Mouse (Mus musculus): Measurements from ENCODE around the gene Klhl40. TPM values are rescaled to one million over a fixed set of nuclear protein-coding genes. Genes with fewer than 3 reads are reported as not detected.

Klhl40 gene
- polyA plus RNA-seq, 1 experiment from 2014 or later = 0.08 TPM

DNA sequence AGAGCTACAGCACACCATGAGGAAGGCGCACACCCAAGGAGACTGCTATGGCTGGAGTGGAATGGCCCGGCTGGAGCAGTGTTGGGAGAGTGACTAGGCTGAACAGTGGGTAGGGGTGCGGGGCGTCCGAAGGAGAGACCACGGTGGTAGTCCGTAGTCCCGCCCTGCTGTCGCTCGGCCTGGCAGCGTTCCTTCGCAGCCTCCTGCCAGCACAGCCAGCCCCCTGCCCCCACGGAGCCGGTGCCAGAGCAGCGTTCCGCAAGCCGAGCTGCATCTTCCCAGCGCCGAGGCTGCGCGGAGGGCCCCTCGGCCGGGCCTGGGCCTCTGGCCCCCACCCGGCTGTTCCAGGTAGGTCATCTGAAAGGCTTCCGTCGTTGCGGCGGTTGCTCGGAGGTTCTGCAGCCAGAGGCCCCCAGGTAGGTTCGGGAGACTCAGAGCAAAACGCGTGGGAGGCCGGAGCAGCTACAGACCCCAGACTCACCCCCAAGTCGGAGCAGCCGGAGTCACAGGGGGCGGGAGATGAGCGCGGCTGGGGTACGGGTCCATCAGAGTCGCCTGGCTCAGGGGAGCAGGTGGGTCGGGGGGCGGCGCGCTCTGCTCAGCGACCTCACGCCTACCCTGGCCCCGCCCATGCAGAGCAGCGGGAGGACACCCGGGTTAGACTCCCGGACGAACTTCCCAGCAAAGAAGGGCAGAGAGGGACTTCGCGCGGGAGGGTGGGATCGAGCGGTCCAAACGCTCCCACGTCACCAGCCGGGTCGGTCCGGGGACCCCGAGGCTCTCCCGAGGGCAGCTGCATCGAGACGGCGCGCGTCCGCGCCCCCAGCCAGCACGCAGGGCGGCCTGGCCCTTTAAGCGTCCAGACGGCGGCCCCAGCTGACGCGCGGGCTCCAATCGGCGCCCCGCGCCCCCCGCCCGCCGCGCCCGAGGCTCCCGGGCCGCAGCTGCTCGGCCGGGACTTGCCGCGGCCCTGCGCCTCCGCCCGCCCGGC, 18.0 kb upstream of the Klhl40 start, which contains the start of gene Zfp651:
TSS of gene Zfp651 (plus strand) at position 240 of the 991 bp plus-strand sequence.
- 1% methylated on average over 80 of the region's 97 CpGs for WGBS
- no peaks in the 10 kb centered on the region for H3K27me3 ChIP-seq (ENCODE audit: control insufficient read depth, insufficient read depth, low read length)
- no peaks in the 10 kb centered on the region for H3K9me3 ChIP-seq (ENCODE audit: control insufficient read depth, low read length)
- peak within 1 kb of the TSS; percentile 86 for H3K4me3 ChIP-seq (ENCODE audit: low read length)
- peaks cover 26% of the 10 kb centered on the region; the same call in 1 of the 2 replicates for H3K4me1 ChIP-seq (ENCODE audit: control insufficient read depth, insufficient read depth, low read length)
- H3K27ac ChIP-seq (ENCODE audit: low read depth, low read length) = peak within 1 kb of the TSS; percentile 93
- peak within 1 kb of the TSS; percentile 92 for H3K9ac ChIP-seq (ENCODE audit: low read depth, low read length)
- H3K4me2 ChIP-seq (replicated peaks; ENCODE audit: low read depth, low read length) = peak within 1 kb of the TSS; percentile 94
- ATAC-seq (ENCODE audit: low FRiP score, low TSS enrichment) = peak; percentile 75
- peaks cover 38% of the 10 kb centered on the region for H3K36me3 ChIP-seq (ENCODE audit: control insufficient read depth, insufficient read depth, low read length)

- ATAC-seq (ENCODE audit: low FRiP score, low TSS enrichment) = peak; percentile 74
- Histone ChIP-seq H3K4me3 (ENCODE audit: low read length) (peak overlapping the region; percentile 86), H3K9ac (ENCODE audit: low read depth, low read length) (peak overlapping the region; percentile 92), H3K36me3 (ENCODE audit: control insufficient read depth, insufficient read depth, low read length) (peaks cover 37% of the 10 kb centered on the region), H3K4me2 (replicated peaks; ENCODE audit: low read depth, low read length) (peak overlapping the region; percentile 94), H3K9me3 (ENCODE audit: control insufficient read depth, low read length) (no peaks in the 10 kb centered on the region), H3K27ac (ENCODE audit: low read depth, low read length) (peak overlapping the region; percentile 93), H3K27me3 (ENCODE audit: control insufficient read depth, insufficient read depth, low read length) (no peaks in the 10 kb centered on the region), H3K4me1 (ENCODE audit: control insufficient read depth, insufficient read depth, low read length) (peaks cover 26% of the 10 kb centered on the region; the same call in 1 of the 2 replicates)
- 1% methylated on average over 31 of the region's 43 CpGs for WGBS
These were observed 16.9 kb upstream of the Klhl40 start for GRCm38 (mm10) chr9:121760271-121761090.

DNA sequence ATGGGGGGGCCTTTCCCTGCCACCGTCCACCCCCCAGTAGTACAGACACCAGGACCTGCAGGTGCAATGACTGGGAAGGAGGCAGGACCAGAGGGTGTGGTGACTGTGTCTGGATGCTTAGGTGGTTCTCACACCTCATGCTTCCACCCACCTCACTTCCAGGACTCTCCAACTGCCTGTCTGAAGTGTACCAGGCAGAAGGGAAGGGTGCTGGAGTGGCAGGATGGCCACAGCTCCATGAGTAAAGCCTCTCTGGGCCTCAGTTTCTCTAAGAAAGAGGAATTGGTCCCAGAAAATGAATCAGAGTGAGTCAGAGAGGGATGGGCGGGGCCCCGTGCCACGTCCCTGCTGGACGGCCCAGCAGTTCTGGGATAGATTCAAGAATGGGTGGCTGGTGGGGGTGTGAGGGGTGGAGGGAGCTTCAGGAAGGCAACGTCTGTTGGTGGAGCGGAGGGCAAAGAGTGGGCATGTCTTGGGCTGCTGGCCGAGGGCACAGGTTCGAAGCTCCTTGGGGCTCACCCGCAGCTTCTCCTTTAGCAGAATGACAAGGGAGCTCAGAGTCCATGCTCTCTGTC, 16.2 kb upstream of the Klhl40 start:
- Histone ChIP-seq H3K4me2 (replicated peaks; ENCODE audit: low read depth, low read length) (peak overlapping the region; percentile 94), H3K9me3 (ENCODE audit: control insufficient read depth, low read length) (no peaks in the 10 kb centered on the region), H3K9ac (ENCODE audit: low read depth, low read length) (peak overlapping the region; percentile 92), H3K27ac (ENCODE audit: low read depth, low read length) (no peak overlapping the region), H3K27me3 (ENCODE audit: control insufficient read depth, insufficient read depth, low read length) (no peaks in the 10 kb centered on the region), H3K4me1 (ENCODE audit: control insufficient read depth, insufficient read depth, low read length) (peaks cover 26% of the 10 kb centered on the region; the same call in 1 of the 2 replicates), H3K4me3 (ENCODE audit: low read length) (peak overlapping the region; percentile 86), H3K36me3 (ENCODE audit: control insufficient read depth, insufficient read depth, low read length) (peaks cover 38% of the 10 kb centered on the region)
- no peak for ATAC-seq (ENCODE audit: low FRiP score, low TSS enrichment)
- 71% methylated on average over 10 of the region's 10 CpGs for WGBS

DNA sequence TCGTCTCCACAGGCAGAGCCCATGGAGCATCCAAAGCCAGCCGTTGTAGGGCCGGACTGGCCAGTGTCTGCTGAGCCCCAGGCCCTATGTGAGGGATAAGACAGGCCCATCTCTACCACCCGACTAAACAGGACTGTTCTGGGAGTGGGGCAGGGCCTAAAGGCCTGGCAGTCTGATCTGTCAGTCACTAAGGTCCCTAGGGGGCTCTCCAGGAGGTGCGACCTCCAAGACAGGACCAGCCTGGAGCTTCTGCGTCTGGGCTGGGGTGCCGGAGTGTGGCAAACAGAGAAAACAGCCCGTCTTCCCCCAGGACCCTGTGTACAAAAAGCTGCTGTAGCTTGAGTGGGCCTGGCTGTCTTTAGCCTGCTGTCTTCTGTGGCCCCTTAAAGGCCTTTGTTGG, 15.6 kb upstream of the Klhl40 start:
- 67% methylated on average over 8 of the region's 8 CpGs for WGBS
- no peak overlapping the region for H3K9ac ChIP-seq (ENCODE audit: low read depth, low read length)
- H3K27ac ChIP-seq (ENCODE audit: low read depth, low read length) = no peak overlapping the region

DNA sequence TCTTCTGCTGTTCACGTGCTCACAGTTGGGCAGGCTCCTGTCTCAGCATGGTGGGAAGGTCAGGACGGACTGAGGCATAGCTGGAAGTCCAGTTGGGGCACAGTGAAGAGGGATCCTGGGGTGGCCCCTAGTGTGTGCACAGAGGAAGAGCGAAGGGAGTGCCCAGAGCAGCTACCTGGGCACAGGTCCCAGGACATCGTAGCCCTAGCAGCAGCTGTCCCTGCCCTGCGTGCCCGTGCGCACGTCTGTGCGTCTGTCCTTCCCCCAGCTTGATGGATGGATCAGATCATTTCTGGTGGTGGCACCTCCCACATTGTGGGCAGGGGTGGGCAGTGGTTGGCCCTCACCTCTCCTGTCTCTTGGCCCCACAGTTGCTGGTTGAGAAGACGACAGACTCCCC, 15.2 kb upstream of the Klhl40 start:
- peaks cover 26% of the 10 kb centered on the region; the same call in 1 of the 2 replicates for H3K4me1 ChIP-seq (ENCODE audit: control insufficient read depth, insufficient read depth, low read length)
- no peak for ATAC-seq (ENCODE audit: low FRiP score, low TSS enrichment)
- no peak overlapping the region for H3K4me3 ChIP-seq (ENCODE audit: low read length)
- H3K9me3 ChIP-seq (ENCODE audit: control insufficient read depth, low read length) = no peaks in the 10 kb centered on the region
- H3K9ac ChIP-seq (ENCODE audit: low read depth, low read length) = no peak overlapping the region
- peaks cover 40% of the 10 kb centered on the region for H3K36me3 ChIP-seq (ENCODE audit: control insufficient read depth, insufficient read depth, low read length)
- no peak overlapping the region for H3K27ac ChIP-seq (ENCODE audit: low read depth, low read length)
- 82% methylated on average over 10 of the region's 10 CpGs for WGBS
- H3K27me3 ChIP-seq (ENCODE audit: control insufficient read depth, insufficient read depth, low read length) = no peaks in the 10 kb centered on the region
- H3K4me2 ChIP-seq (replicated peaks; ENCODE audit: low read depth, low read length) = no peak overlapping the region

More for the DNA sequence above, 15.6 kb upstream of the Klhl40 start:
- ATAC-seq (ENCODE audit: low FRiP score, low TSS enrichment) = no peak
- Histone ChIP-seq H3K4me3 (ENCODE audit: low read length) (no peak overlapping the region), H3K4me2 (replicated peaks; ENCODE audit: low read depth, low read length) (no peak overlapping the region), H3K4me1 (ENCODE audit: control insufficient read depth, insufficient read depth, low read length) (peaks cover 26% of the 10 kb centered on the region; the same call in 1 of the 2 replicates), H3K27me3 (ENCODE audit: control insufficient read depth, insufficient read depth, low read length) (no peaks in the 10 kb centered on the region), H3K36me3 (ENCODE audit: control insufficient read depth, insufficient read depth, low read length) (peaks cover 38% of the 10 kb centered on the region), H3K9me3 (ENCODE audit: control insufficient read depth, low read length) (no peaks in the 10 kb centered on the region)

GRCm38 (mm10) chr9:121762761-121763160, 14.6 kb upstream of the Klhl40 start:
- WGBS = 91% methylated on average over 25 of the region's 25 CpGs
- Histone ChIP-seq H3K4me1 (ENCODE audit: control insufficient read depth, insufficient read depth, low read length) (peaks cover 22% of the 10 kb centered on the region; the same call in 1 of the 2 replicates), H3K9ac (ENCODE audit: low read depth, low read length) (no peak overlapping the region), H3K27ac (ENCODE audit: low read depth, low read length) (no peak overlapping the region), H3K9me3 (ENCODE audit: control insufficient read depth, low read length) (no peaks in the 10 kb centered on the region), H3K27me3 (ENCODE audit: control insufficient read depth, insufficient read depth, low read length) (no peaks in the 10 kb centered on the region), H3K4me3 (ENCODE audit: low read length) (no peak overlapping the region), H3K36me3 (ENCODE audit: control insufficient read depth, insufficient read depth, low read length) (peaks cover 45% of the 10 kb centered on the region), H3K4me2 (replicated peaks; ENCODE audit: low read depth, low read length) (no peak overlapping the region)
- no peak for ATAC-seq (ENCODE audit: low FRiP score, low TSS enrichment)

DNA sequence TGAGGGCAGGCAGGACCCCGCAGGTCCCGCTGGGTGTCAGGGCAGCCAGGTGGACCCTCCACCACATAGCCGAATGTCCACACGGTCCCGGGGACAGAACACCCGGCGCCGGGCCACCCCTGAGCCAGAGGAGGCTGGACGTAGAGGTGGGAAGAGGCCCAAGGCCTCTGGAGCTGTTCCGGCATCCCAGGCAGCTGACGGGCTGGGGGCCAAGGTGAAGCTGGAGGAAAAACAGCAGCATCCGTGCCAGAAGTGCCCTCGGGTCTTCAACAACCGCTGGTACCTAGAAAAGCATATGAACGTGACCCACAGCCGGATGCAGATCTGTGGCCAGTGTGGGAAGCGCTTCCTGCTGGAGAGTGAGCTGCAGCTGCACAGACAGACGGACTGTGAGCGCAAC, 13.7 kb upstream of the Klhl40 start:
- Histone ChIP-seq H3K4me2 (replicated peaks; ENCODE audit: low read depth, low read length) (no peak overlapping the region), H3K9me3 (ENCODE audit: control insufficient read depth, low read length) (no peaks in the 10 kb centered on the region), H3K4me3 (ENCODE audit: low read length) (no peak overlapping the region), H3K4me1 (ENCODE audit: control insufficient read depth, insufficient read depth, low read length) (peaks cover 15% of the 10 kb centered on the region; the same call in 1 of the 2 replicates), H3K36me3 (ENCODE audit: control insufficient read depth, insufficient read depth, low read length) (peaks cover 53% of the 10 kb centered on the region), H3K27me3 (ENCODE audit: control insufficient read depth, insufficient read depth, low read length) (no peaks in the 10 kb centered on the region), H3K27ac (ENCODE audit: low read depth, low read length) (no peak overlapping the region), H3K9ac (ENCODE audit: low read depth, low read length) (no peak overlapping the region)
- 91% methylated on average over 19 of the region's 19 CpGs for WGBS
- no peak for ATAC-seq (ENCODE audit: low FRiP score, low TSS enrichment)

GRCm38 (mm10) chr9:121765166-121765855, 12.1 kb upstream of the Klhl40 start:
- H3K9me3 ChIP-seq (ENCODE audit: control insufficient read depth, low read length) = no peaks in the 10 kb centered on the region
- H3K9ac ChIP-seq (ENCODE audit: low read depth, low read length) = no peak overlapping the region
- ATAC-seq (ENCODE audit: low FRiP score, low TSS enrichment) = no peak
- H3K27me3 ChIP-seq (ENCODE audit: control insufficient read depth, insufficient read depth, low read length) = no peaks in the 10 kb centered on the region
- H3K27ac ChIP-seq (ENCODE audit: low read depth, low read length) = no peak overlapping the region
- H3K4me2 ChIP-seq (replicated peaks; ENCODE audit: low read depth, low read length) = no peak overlapping the region
- WGBS = 95% methylated on average over 16 of the region's 16 CpGs
- H3K4me1 ChIP-seq (ENCODE audit: control insufficient read depth, insufficient read depth, low read length) = peaks cover 9% of the 10 kb centered on the region; the same call in 1 of the 2 replicates
- no peak overlapping the region for H3K4me3 ChIP-seq (ENCODE audit: low read length)
- H3K36me3 ChIP-seq (ENCODE audit: control insufficient read depth, insufficient read depth, low read length) = peaks cover 53% of the 10 kb centered on the region
